Mouse (Mus musculus) effector memory CD4-positive, alpha-beta T cell, adult 5 months (primary cell): ENCODE results near the gene Gm19935. TPM values are rescaled to one million over a fixed set of nuclear protein-coding genes. Genes with fewer than 3 reads are reported as not detected.

ENCODE experiments used
- polyA plus RNA-seq: library from polyadenylated mRNA; unstranded; fragments of 100-300 nt; shearing (Covaris generic); gene quantifications from one replicate; pipeline ENCODE4 v1.2.1, GENCODE M21; 2017

Gm19935 gene
- not detected for polyA plus RNA-seq

DNA sequence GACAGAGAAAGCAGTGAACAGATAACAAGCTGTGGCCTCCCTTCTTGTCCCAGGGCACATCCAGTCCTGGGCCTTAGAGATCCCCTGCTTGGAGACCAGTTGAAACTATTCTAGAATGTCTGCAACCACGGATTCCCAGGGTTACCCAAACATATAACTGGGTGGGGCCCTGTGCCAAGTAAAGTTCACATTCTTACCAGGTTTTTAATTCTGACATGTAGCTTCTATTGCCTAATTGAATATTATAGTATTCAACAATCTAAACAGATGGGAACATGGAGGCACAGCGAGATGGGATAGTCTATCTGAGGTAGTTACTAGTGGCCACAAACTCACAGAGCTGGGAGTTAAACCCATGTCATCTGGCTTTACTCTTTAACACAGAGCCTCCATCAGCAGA, at the start of gene Gm19935:
Gm19935 (minus strand) TSS at position 101 of the 400 bp plus-strand sequence.

GRCm38 (mm10) chr8:90828181-90828986, 11.2 kb upstream of the Gm19935 start, which contains the start of gene Chd9:
TSS of gene Chd9 (plus strand) at chr8:90828352.

Other genes with a start within 250 kb of the Gm19935 start
- 98.9 TPM for gene Chd9, start 11.0 kb upstream of the Gm19935 start, polyA plus RNA-seq